Mouse (Mus musculus) brain, embryonic 14.5 days (tissue): ENCODE measurements around the gene Plekhn1. TPM values are rescaled to one million over a fixed set of nuclear protein-coding genes. Genes with fewer than 3 reads are reported as not detected.
A peak's percentile ranks its signal among the peaks of the same experiment; 100 is the strongest.

ENCODE experiments used
- DNase-seq: peaks from one replicate; pipeline ENCODE4 v3.0.0-alpha.2; 2011; ENCODE audit warnings: low read depth
- CTCF ChIP-seq: fragments of 200-500 bp; IDR thresholded peaks from 2 replicates; pipeline ENCODE4 v1.5.1; 2012; ENCODE audit warnings: inconsistent platforms, mild to moderate bottlenecking, moderate library complexity, borderline replicate concordance; ENCODE audit not compliant: insufficient read depth, insufficient read length; ENCODE audit errors: extremely low read depth
- POLR2A ChIP-seq: fragments of 200-500 bp; IDR thresholded peaks from 2 replicates; pipeline ENCODE4 v1.6.1; 2012; ENCODE audit warnings: mild to moderate bottlenecking, inconsistent platforms, borderline replicate concordance; ENCODE audit not compliant: poor library complexity, insufficient read depth, insufficient read length, severe bottlenecking; ENCODE audit errors: extremely low read depth
- polyA plus RNA-seq: library from polyadenylated mRNA; depleted of rRNA; stranded (reverse); fragments of >200 nt; gene quantifications from 2 replicates; pipeline ENCODE4 v1.2.3, GENCODE M21; 2012

The Plekhn1 gene
- polyA plus RNA-seq, 1 experiment = 86.7 TPM

DNA sequence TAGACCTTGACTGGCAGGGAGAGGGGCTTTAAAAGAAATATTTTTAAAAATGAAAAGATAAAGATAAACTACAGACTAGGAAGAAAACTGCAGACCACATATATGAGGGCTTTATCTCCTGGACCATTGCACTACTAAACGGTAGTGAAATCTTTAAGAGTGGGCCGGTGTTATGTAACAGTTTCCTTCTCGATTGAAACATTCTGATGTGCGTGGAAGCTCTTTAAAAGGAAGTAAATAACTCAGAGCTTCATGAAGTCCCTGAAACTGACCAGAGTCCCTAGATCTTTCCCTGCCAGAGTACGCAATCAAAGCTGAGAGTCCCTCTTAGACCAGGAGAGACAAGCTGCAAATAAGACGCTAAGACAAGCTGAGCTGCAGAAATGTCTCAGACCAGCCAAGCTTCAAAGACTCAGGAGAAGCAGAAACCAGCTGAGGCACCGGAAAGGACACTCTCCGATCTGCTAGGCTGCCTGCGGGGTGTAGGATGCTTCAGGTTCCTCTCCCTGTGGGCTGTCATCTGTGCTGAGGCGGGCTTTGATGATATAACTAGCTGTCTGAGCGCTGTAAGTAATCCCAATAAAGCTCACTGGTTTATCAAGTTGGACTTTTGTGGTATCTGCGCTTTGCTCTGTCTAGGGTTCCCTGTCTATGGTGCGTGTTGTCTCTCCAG, 24.6 kb downstream of the Plekhn1 start:
- no peak for TF ChIP-seq CTCF
- no peak for TF ChIP-seq POLR2A
- DNase-seq = no peak

DNA sequence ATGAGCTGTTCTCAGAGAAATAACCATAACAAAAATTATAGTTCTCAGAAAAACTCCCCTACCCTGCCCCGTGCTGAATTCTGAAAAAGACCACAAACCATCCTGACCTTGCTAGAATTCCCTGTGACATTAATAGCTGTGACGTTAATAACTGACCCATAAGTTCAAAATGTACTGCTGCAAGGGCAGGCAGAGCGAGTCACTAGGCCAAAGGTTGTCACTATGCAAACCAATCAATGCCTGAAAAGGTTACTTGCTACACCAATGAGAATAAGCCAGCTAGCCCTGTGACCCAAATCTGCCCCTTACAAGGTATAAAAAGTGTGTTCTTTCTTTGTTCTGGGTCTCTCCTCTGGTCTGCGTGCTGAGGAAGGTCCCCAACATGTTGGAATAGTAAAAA, 25.8 kb downstream of the Plekhn1 start:
- TF ChIP-seq POLR2A = no peak
- no peak for DNase-seq

DNA sequence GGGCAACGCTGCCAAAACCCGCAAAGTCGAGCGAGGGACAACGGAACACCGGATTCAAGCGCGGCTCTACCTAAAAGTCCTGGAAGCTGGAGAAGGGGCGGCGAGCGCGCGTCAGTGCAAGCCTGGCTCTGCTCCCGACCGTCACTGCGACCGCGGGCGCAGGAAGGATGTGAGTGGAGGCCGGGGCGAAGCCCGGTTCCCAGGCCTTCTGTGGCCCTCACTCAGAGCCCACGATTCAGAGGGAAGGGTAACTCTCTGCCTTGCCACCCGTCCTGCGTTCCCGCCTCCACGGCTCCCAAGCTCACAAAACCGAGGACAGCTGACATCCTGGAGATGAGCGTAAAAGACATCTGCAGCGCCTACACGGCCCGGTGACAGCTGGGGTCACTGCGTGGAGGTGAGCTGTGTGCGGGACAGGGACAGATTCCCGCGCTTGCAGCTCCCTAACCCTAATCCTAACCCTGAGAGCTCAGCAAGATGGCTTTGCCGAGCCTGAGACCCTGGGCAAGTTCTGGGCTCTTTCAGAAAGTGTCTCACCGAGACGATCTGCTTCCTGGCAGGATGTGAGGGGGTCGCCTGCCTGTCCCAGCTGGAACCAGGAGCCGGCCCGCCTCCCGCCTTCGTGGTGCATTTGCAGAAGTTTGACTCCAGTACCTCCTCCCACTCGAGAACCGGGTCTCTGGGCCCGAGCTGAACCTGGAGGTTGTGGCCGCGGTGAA, 31.1 kb downstream of the Plekhn1 start:
- TF ChIP-seq CTCF = no peak
- no peak for TF ChIP-seq POLR2A

DNA sequence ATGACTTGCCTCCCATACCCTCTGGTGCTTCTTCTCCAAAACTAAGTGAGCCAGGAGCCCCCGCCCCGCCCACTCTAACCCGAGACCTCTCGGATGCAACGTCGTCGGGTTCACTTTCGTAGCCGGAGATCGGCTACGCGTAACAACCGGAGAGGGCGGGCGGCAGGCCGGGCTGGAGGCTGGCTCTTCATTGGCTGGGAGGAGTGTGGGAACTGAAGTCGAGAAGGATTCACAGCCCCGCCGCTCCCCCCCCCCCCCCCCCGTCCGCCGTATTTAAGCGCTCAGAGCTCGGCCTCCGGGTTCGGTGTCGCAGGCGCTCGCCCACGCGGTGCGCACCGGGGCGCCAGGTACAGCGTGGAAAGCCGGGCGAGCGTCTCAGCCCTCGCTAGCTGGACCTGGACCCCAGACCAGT, 31.6 kb downstream of the Plekhn1 start, which contains the start of gene AW011738:
Gene AW011738, plus strand, starts transcription at position 304 of the 412 bp plus-strand sequence.
- TF ChIP-seq CTCF = no peak
- TF ChIP-seq POLR2A = peak; percentile 50; the same call in 1 of the 2 replicates
- DNase-seq = peak; percentile 90

More for the DNA sequence above, 31.1 kb downstream of the Plekhn1 start:
- peak; percentile 58 for DNase-seq

DNA sequence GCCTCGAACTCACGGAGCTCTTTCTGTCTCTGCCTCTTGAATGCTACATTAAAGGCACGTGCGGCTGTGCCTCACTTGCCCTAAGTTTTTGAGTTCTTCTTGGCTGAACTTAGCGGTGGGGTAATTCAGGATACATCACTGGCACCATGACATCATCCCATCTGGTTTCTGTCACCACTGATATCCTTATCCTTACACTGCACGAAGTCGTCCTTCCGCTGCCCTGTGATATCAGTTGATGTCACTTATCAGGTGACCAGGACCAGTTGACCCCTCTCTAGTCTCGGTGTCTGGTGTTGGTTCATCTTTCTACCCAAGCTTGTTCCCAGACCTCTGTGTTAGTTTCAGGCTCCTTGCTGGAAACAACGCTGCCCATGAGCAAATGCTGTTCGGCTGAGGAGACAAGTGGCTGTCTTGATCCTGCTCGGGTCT, 32.2 kb downstream of the Plekhn1 start:
- no peak for DNase-seq
- TF ChIP-seq CTCF (no peak), POLR2A (no peak)

DNA sequence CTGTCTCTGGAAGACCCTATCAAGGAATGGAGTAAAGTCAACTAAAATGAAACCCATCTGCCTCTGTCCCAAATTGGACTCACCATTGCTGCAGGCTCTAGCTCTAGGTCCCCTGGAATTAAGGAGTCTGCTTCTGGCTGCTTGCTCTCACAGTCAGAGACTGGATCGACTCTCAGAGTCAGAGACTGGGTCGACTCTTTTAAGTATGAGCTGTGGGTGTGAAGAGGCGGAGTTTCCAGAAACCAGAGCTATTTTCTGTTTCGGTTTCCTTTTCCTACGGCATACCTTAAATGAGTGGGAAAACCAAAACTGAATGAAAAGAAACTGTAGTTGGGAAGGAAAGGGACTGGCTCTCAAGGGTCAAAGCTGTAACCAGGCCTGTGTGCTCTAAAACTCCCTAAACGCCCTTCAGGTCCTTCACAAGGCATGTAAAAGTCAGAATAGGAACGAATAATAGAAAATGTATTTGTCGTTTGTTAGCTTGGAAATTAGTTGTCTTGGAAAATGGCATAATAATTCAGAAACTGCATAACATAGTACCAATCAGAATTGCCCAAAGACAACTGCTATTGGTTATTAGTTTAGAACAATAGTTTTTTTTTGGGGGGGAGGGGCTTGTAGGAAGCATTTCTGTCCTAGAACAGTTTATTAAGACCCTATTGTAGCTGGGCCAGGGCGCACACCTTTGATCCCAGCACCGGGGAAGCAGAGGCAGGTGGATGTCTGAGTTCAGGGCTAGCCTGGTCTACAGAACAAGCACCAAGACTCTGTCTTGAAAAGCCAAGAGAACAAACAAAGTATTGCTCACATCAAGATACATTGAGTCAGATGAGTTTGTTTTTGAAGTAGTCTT, 33.8 kb downstream of the Plekhn1 start, which contains the start of gene Isg15:
Gene Isg15, minus strand, starts transcription at position 196 of the 853 bp plus-strand sequence.
- TF ChIP-seq CTCF = no peak
- no peak for TF ChIP-seq POLR2A
- DNase-seq = no peak

DNA sequence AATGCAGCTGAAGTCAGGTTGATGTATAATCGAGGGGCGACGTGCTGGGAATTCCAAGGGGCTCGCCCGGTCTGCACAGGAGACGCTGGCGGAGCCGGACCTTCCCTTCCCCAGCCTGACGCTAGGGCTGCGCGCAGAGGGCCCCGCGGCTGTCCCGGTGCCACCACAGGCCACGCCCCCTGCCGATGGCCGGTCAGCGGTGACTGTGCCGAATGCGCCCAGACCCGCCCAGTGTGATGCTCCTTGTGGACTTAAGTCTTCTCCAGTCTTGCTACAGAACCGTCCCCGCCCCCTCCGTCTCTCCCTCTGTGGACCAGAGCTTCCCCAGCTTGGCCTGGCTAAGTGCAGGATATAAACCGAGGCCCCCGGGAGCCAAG, 36.8 kb downstream of the Plekhn1 start:
- peak; percentile 97 for DNase-seq
- TF ChIP-seq POLR2A (peak; percentile 51), CTCF (0 out of 2 replicates have a peak, but pooled peaks have one; percentile 21)

DNA sequence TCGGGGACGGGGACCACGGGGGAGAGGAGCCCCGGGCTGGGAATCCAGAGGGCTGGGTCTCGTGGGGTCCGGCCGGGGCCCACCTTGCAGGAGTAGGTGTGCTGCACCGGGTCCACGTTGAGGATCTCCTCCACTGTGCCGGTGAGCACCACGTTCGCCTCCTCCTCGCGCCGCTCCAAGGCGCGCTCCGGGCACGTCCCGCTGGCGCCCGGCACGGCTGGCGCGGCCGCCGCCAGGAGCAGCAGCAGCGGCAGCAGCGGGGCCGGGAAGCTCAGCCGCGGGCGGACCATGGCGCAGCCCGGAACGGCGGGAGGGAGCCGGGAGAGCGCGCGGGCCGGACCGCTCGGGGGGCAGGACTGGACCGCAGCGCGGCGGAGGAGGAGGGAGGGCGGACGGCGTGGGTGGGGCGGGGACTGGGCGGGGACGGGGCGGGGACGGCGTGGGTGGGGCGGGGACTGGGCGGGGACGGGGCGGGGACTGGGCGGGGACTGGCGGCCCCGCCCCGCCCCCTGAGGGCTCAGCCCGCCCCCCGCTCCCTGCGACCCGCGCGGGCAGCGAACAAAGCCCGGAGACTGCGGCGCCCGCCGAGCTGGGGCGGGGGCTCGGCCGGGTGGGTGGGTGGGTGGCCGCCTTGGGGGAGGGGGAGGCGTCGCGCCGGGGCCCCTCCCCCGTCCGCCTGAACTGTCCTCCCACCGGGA, 37.4 kb downstream of the Plekhn1 start, which contains the start of gene Agrn:
Gene Agrn, minus strand, starts transcription at position 358 of the 698 bp plus-strand sequence.
- DNase-seq = no peak
- TF ChIP-seq CTCF (no peak), POLR2A (peak; percentile 69)

DNA sequence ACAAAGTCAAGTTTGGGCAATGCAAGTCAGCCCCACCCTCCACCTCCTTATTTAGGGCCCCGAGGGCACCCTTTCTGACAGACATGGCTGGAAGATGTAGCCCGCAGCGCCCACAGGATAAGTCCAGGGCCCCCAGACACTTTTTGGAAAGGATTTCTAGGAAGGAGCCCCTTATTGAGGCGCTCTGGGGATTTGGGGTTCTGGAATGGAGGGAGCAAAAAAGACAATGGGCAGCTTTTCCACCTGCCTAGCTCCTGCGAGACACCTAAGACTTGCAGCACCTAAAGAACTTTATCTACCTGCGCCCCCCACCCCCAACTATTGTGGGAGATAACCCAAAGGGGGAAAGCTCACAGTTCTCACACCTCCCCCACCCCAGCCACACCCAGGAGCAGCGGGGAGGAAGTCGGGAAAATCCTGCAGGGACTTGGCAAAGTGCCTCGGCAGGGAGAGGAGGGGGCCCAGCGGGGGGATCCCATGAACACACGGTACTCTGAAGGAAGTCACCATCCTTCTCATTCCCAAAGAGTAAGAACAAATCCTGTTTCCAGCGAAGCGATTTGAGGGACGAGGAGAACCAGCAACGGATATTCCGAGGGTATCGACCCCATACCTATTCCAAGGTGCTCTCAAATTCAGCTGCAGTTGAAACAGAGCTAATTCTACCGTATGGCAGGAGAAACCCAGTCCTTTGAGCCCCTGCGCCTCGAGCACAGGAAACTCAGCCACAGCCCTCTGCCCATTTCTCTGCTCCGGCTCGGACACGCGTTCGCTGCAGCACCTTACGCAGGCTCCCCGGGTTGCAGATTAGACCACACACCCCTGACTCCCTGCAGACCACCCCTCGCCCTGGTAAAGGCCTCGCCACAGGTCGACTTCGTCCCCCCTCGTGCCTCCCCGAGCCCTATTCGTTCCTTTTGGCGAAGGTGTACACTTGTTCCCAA, 38.5 kb downstream of the Plekhn1 start:
- peak; percentile 90 for DNase-seq
- TF ChIP-seq POLR2A (no peak), CTCF (no peak)

DNA sequence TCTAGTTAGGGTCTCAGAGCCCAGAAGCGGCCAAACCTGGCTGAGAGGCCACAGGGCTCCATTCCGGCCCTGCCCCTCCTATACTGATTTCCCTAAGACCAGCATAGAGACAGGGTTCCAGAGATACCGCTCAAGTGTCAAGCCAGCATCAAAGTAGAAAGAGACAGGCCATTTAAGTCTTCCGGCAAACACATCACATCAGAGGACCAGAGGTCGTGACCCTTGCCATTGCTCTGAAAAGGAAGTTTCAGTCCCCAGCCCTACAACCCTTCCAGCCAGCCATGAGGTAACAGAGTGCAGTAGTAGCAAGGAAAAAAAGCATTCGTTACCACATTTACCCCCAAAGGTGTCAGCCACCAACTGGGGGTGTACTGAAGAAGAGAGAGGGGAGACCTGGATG, 40.3 kb downstream of the Plekhn1 start:
- TF ChIP-seq POLR2A = no peak
- TF ChIP-seq CTCF = no peak
- no peak for DNase-seq

DNA sequence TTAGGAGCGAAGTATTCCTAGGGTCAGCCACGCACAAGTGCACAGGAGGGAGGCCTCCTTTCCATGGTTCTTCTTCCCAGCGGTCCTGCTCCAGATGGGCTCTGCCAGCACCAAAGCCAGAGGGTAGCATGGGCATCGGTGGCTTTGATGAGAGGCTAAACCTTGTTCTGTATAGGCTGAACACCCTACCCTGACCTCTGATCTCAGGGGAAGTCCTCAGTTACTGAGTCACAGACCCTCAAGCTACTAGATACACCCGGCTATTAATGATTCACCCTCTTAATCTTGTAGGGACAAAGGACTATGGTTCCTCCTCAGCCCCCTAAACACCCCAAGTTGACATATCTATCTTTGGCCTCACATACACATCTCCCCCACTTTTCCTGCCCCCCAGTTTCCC, 40.8 kb downstream of the Plekhn1 start:
- DNase-seq = no peak
- TF ChIP-seq CTCF = no peak
- TF ChIP-seq POLR2A = no peak
